Mouse (Mus musculus): Measurements from ENCODE around the gene Isca1.
A peak's percentile ranks its signal among the peaks of the same experiment; 100 is the strongest.
"Not testable (repeated sequence)": the region's sequence is repeated elsewhere in the genome, so short reads cannot be mapped to it uniquely, and the experiment has no call there.

The Isca1 gene

DNA sequence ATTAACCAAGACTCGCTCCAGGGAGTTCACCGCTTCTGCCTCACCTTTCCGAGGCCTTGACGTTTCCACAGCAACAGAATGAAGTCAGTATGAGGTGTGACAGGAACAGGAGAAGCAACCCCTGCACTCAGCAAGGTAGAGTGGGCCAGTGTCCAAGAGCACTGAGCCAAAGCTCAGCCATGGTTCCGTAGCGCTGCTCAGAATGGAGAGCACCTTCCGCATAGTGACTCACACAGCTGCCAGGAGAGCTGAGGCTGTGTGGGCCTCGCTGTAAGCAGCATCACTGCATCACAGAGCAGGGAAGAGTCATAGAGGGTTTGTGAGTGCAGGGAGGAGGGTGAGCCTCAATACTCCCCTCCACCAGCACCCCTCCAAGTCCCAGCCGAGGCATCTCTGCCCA lies 22.9 kb downstream of the Isca1 start, which contains the start of gene 1700014D04Rik:
TSS of gene 1700014D04Rik (minus strand) at position 42 of the 400 bp plus-strand sequence.
- peak in 1 of 2 experiments; percentile 49 for DNase-seq (ENCODE audit: low spot score in 2 of 2)

DNA sequence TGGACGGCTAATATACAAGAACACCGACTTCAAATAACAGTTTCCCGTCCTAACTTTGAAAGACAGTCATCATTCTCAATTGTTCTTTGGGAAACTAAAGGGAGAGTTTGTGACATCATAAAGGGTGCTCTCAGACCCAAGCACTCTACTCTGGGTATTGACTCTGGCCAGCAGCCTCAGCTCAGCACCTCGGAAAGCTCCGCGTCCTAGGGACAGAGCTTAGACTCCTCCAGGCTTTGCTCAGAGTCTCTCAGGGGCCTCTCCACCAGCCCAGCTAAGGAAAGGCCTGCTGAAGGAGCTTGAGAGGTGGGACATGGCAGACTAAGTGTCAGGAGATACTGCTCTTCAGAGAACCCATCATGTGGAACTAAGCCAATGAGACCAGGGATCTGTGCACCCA lies 23.4 kb downstream of the Isca1 start:
- no peak for DNase-seq (ENCODE audit: low spot score in 2 of 2)

DNA sequence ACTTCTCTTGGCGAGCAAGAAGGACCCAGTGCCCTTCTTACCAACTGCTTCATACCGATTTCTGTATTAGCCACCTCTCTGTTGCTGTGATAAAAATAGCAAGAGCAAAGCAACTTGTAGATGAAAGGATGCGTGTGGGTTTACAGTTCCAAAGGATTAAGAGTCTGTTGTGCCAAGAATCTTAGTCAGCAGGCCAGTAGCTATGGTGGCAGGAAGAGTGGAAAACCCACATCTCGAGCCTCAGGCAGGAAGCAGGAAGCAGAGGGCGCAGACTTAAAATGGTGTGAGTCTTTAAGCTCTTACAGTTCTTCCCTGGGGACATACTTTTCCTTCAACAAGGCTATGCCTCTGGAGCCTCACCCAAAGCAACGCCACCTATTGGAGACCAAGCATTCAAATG lies 24.1 kb downstream of the Isca1 start:
- no peak for DNase-seq (ENCODE audit: low spot score in 2 of 2)

DNA sequence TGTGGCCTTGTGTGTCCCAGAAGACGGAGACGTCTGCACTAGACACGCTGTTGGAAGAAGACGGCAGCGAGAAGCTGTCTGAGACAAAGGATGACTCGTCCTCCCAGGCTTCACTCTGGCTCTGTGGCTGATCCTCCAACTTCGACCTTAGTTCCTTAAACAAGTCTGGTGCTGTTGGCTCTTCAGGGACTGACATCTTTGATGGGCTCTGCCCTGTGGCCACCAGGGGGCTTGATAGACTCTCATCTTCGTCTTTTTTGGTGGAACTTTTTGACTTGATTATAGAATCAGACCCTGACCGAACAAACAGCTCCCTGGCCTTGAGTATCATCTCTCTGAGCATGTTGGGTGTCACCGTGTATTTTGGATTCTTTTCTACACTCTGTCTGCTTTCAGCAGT lies 27.9 kb downstream of the Isca1 start:
- no peak for DNase-seq (ENCODE audit: low spot score in 2 of 2)

DNA sequence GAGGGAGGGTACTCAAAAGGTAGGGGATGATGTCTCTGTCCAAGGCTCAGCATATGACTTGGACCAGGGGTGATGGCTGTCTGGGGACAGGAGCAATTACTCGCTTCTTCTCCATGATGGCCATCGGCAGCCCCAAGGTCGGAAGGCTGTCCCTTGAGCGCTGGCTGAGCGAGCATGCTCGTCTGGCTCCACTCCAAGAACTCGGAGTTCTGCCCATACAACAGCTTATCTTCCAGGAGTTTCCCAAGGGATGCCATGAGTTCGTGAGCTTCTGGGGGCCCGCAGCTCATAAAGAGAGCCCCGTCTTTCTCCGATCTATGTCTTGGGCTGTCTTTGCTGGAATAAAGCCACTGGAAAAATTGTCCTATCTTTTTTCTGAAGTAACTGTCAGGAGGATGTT lies 28.5 kb downstream of the Isca1 start:
- no peak for DNase-seq (ENCODE audit: low spot score in 2 of 2)

DNA sequence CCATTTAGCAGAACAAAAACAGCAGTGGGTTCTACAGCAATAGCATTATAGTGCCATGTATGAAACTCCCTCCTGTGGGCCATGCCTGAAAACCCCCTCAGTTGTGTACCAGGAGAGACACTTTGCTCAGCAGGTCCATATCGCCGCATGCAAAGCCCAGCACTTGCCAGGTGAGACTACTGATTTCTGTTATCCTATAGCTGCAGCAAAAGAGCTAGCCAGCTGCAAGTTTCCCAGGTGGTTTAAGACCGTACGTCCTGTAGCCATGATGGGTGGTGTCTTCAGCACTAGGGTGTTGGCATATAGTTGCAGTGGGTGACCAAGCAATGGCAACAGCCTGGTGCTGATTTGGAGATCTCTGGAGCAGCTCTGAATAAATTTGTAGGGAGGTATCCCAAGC lies 30.2 kb downstream of the Isca1 start:
- no peak for DNase-seq (ENCODE audit: low spot score in 2 of 2)

DNA sequence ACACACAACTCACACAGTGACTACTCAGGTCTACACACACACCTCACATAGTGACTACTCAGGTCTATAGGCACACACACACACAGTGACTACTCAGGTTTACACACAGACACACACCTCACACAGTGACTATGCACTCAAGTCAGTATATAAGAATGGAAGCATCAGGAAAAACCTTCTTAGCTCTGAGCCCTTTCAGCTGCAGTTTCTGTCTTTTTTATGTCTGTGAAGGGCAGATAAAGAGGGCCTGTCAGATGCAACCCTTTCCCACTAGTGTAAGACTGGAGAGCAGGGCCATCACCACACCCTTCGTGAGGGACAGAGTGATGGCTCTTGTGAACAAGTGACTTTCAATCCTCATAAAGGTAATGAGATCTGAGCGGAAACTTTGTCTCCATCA lies 31.2 kb downstream of the Isca1 start:
- no peak for DNase-seq (ENCODE audit: low spot score in 2 of 2)

DNA sequence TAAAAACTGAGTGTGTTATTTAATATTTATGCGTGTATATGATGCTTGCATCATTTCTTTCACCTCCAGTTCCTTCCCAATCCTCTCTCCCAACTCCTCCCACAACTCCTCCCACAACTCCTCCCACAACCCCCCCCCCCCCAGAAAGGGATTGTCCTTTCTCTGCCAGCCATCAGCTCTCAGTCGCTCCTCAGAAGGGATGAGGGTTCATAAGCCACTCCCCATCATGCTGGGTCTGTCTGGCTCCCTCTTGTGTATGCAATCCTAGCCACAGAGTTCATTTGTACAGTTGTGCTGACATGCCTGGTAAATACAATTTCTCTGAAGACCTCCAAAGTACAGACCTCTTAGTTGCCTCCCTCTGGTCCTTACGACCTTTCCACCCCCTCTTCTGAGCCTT lies 34.4 kb downstream of the Isca1 start:
- DNase-seq (ENCODE audit: low spot score in 2 of 2): no peak

DNA sequence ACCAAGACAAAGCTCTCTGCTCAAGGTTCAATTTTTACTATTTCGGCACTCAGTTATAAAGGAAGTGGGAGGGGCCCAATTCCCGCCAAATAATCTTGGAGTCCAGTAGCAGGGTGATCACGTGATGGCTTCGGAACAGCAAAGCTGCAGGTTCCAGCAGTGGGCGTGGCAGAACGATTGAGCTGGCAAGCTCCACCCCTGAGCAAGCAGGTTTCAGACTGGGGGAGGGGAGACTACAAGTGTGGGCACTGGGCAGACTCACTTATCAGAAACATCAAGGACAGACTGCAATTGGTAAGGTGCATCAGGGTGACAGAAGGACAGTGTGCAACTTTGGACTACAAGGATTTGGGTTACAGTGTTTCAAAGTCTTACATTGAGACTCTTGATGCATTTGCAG lies 35.3 kb downstream of the Isca1 start:
- DNase-seq (ENCODE audit: low spot score in 2 of 2): not testable (repeated sequence)

DNA sequence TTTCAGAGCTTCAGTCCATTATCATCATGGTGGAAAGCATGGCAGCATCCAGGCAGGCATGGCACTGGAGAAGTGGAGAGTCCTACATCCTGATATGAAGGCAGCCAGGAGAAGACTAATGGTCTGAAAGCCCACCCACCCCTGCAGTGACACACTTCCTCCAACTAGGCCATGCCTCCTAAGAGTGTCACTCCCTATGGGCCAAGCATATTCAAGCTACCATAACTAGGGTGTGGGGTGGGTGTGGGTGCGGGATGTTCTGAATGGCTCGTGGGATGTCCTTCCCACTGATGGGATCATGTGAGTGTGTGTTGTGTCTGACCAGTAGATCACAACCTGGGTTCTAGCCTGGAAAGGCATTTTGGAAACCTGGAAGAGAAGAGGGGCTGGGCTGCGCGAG lies 35.7 kb downstream of the Isca1 start:
- no peak for DNase-seq (ENCODE audit: low spot score in 2 of 2)

DNA sequence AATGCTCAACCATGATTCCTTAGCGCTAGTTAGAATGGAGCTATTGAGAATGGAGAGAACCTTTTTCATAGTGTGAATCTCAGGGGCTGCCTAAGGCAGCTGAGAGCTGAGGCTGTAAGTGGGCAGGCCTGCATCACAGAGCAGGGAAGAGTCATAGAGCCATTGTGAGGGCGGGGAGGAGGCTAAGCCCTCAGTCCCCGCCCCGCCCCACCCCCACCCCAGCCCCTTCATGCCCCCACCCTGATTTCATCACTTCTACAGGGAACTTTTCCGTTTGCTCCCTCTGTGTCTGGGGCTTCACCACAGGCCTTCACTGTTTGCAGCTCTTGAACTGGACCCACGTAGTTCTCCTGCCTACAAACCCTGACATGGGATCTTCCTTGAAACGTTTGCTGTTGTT lies 38.0 kb downstream of the Isca1 start, which contains the start of gene Spata31d1d:
TSS of gene Spata31d1d (minus strand) at position 101 of the 400 bp plus-strand sequence.
- no peak for DNase-seq (ENCODE audit: low spot score in 2 of 2)

DNA sequence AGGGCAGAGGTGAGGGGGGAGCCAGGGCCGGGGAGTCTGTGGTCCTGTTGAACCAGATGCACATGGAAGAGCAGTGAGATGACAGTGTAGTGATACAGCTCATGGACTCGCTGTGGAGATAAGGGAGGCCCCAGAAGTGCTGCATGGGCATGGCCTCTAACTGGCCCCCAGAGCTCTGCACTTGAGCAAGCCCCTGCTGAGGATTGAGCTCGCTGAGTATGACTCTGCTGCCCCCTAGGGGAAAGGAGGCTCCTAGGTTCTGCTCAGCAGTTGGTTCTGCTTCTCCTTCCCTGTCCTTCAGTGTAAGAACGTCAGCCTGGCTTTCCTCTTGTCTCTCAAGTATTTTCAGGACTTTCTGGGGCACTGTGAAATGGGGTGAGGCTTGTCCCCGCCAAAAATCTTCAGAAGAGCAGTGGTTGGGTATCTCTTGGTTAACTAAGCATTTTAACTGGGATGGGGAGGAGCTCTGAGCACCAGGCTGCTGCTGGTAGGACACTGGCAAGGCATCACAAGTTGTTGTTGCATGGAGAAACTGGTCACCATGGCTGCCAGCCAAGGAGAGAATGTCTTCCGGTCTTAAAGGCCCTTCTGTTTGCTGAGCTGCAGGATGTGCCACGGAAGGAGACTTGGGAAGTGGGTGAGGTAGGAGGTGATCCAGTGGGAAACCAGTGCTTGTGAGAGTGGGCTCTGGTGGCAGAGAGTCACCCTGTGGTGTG lies 41.1 kb downstream of the Isca1 start:
- peak; percentile 76 to 80 for DNase-seq (ENCODE audit: low spot score in 2 of 2)

DNA sequence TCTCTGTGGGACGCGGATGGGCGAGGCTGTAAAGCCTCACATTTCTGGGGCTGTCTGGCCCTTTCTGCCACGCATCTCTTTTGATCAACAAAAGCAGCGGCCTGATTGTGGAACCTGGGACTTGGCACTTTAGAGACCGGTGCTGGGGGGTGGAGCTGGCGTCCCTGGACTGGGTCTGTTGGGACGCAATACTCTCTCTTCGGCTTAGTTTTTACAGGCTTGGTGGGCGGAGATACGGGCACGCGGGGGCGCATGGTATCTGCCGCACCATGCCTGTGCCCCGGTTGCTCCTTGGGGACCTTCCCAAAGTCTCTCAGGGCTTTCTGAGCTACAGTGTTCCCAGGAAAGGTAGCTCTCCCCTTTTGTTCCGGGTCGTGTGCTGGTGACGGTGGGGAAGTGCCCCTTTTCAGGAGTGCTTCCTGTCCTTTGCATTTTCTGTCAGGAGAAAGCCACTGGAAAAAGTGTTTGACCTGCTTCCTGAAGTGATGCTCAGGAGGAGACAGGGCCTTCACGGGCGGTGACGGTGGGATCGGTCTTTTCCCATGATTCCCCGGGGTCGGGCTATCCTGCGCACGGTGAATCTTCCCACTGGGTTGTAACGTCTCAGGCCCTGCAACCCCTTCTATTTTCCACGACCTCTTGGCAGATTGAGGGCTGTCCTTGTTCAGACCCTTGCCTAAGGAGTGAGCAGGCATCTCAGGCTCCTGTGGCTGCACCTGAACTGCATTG lies 43.3 kb downstream of the Isca1 start:
- no peak for DNase-seq (ENCODE audit: low spot score in 2 of 2)

DNA sequence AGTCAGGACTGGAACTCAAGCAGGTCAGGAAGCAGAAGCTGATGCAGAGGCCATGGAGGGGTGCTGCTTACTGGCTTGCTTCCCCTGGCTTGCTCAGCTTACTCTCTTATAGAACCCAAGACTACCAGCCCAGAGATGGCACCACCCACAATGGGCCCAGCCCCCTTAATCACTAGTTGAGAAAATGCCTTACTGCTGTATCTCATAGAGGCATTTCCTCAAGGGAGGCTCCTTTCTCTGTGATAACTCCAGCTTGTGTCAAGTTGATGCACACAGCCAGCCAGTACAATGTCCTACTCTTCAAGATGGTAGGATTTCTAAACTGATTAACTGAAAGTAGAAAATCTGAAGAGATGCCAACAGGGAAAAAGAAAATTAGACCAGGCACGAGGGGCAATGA lies 47.5 kb downstream of the Isca1 start:
- not testable (repeated sequence) for DNase-seq (ENCODE audit: low spot score in 2 of 2)

DNA sequence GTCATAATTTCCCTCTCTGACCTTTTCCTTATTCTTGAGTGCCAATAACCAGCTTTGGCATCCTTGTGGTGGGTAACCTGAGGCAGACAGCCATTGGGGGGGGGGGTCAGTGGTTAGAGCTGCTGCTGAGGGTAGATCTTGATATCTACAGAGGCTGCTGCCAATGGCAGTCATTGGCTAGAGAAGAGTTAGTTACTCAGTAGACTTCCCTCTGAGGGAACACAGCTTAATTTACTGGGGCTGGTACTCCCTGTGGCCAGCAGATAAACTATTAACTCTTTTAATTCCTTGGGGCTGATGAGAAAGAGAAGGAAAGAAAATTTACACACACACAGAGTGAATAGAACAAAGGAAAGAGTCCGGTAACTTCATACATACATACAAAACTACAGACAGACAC lies 50.1 kb downstream of the Isca1 start:
- DNase-seq (ENCODE audit: low spot score in 2 of 2): no peak

DNA sequence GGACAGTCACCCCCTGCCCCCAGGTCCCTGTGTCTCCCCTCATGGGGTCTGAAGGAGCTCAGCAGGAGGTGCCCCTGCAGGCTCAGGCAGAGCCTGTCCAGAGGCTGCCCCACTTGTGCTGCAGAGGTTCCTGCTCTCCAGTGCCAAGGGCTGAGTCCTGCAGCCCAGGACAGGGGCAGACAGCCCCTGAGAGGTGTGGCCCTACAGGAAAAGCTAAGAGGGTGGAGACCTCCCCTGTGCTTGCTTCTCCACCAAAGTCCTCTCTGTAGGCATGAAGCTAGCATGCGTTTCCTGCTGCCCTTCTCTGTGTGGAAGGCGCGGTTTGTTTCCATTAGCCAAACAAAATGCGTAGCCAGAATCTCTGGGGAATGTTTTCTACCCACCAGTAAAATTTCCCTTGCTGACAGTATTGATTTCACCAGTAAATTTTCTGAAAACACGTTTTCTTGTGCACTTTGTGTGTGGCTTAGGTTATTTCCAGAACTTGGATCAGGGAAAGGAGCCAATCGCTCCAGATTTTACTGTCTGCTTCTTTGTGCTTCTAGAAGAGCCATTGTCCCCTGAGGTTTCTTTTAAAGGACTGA lies 50.7 kb downstream of the Isca1 start:
- not testable (repeated sequence) for DNase-seq (ENCODE audit: low spot score in 2 of 2)

DNA sequence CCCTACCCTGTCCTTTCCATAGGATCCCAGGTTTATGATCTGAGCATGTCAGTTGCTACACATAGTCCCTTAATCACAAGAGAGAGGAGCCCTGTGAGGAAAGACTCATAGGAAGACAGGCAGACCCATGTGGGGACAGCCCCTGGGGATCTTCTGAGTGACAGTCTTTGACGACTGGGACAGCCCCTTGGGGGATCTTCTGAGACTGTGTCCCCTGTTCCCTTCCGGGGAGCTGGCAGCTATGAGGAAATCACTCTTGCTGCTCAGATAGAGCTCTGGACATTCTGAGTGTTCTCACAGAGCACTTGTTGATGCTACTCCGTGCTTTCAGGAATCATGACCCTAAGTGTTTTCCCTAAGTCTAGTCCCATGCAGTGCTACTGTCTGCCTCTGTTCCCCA lies 55.9 kb downstream of the Isca1 start:
- DNase-seq (ENCODE audit: low spot score in 2 of 2): no peak

DNA sequence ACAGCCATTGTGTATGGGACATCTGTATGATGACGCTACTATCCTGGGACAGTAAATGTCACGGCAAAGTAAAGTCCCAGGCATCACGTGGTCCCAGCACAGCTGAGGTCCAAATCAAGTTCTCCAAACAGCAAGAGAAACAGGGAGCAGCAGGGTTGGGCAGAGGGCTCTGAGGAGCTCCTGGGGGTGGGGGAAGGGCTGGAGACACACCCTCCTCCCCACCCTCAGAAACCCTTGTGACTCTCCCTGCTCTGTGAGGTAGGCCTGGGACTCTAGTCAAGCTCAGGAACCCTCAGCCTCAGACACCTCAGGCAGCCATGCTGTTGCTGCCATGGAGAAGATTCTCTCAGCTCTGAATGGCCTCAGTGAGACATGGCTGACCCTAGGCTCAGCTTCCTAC lies 57.6 kb downstream of the Isca1 start, which contains the start of gene Spata31d1b:
TSS of gene Spata31d1b (plus strand) at position 301 of the 400 bp plus-strand sequence.
- DNase-seq (ENCODE audit: low spot score in 2 of 2): not testable (repeated sequence)

DNA sequence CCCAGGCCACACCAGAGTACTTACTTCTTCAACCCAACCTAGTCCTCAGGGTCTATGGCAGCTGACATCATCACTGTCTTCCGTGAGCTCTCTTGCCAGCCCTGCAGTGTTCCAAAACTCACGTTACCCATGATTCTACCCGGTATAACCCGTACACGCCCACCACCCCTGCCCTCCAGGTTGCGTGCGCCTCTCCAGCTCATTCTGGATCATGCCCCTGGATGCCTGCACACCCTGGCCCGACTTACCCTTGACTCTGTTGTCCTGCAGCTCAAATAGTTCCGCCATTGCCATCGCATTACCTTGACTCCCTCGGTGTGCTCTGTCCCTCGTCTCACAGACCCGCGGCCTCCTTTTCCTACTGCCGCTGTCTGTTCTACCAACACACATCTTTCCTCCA lies 59.4 kb downstream of the Isca1 start, which contains the start of gene Spata31d1a:
TSS of gene Spata31d1a (minus strand) at position 101 of the 400 bp plus-strand sequence.
- no peak for DNase-seq (ENCODE audit: low spot score in 2 of 2)

Measured in frontal cortex, postnatal 14 days (tissue).